Mouse (Mus musculus): ENCODE data around the gene Sult6b2. TPM values are rescaled to one million over a fixed set of nuclear protein-coding genes. Genes with fewer than 3 reads are reported as not detected.
A peak's percentile ranks its signal among the peaks of the same experiment; 100 is the strongest.

The Sult6b2 gene
- total and polyA plus RNA-seq, 3 experiments, result 0.16 TPM; not detected in 2

GRCm38 (mm10) chr6:142779812-142780573 is 24.3 kb downstream of the Sult6b2 start:
- ATAC-seq (ENCODE audit: extremely low read depth, insufficient number of reproducible peaks, low FRiP score, poor library complexity, severe bottlenecking) (no peak), DNase-seq (ENCODE audit: low spot score) (no peak)
- Histone ChIP-seq H3K9me3 (replicated peaks) (no peaks in the 10 kb centered on the region), H3K36me3 (replicated peaks) (peaks cover 23% of the 10 kb centered on the region), H3K4me1 (ENCODE audit: insufficient read depth, low read depth, low read length) (peaks cover 39% of the 10 kb centered on the region), H3K4me3 (ENCODE audit: low read depth, low read length) (no peak overlapping the region), H3K27me3 (ENCODE audit: insufficient read depth, low read length) (no peaks in the 10 kb centered on the region)
- TF ChIP-seq POLR2AphosphoS5 (IDR thresholded peaks at IDR 0.05; ENCODE audit: insufficient replicate concordance, low read depth, low read length) (no peak), CTCF (IDR thresholded peaks at IDR 0.05; ENCODE audit: low read depth, low read length) (no peak), GATA2 (IDR thresholded peaks at IDR 0.05; ENCODE audit: borderline replicate concordance, low read depth, low read length) (no peak), GATA1 (IDR thresholded peaks at IDR 0.05; ENCODE audit: borderline replicate concordance, low read length) (no peak), TAL1 (conservative IDR thresholded peaks at IDR 0.05; ENCODE audit: low read depth, low read length) (no peak)

GRCm38 (mm10) chr6:142779045-142779811 is 25.1 kb downstream of the Sult6b2 start:
- Histone ChIP-seq H3K4me1 (ENCODE audit: insufficient read depth, low read depth, low read length) (peaks cover 38% of the 10 kb centered on the region), H3K4me3 (ENCODE audit: low read depth, low read length) (no peak overlapping the region), H3K27me3 (ENCODE audit: insufficient read depth, low read length) (no peaks in the 10 kb centered on the region), H3K9me3 (replicated peaks) (no peaks in the 10 kb centered on the region), H3K36me3 (replicated peaks) (peaks cover 31% of the 10 kb centered on the region)
- TF ChIP-seq POLR2AphosphoS5 (IDR thresholded peaks at IDR 0.05; ENCODE audit: insufficient replicate concordance, low read depth, low read length) (no peak), GATA1 (IDR thresholded peaks at IDR 0.05; ENCODE audit: borderline replicate concordance, low read length) (no peak), CTCF (IDR thresholded peaks at IDR 0.05; ENCODE audit: low read depth, low read length) (no peak), TAL1 (conservative IDR thresholded peaks at IDR 0.05; ENCODE audit: low read depth, low read length) (no peak)
- DNase-seq (ENCODE audit: low spot score) (peak; percentile 33), ATAC-seq (ENCODE audit: extremely low read depth, insufficient number of reproducible peaks, low FRiP score, poor library complexity, severe bottlenecking) (peak; percentile 47)

GRCm38 (mm10) chr6:142776935-142777334 is 27.4 kb downstream of the Sult6b2 start:
- Histone ChIP-seq H3K27me3 (ENCODE audit: insufficient read depth, low read length) (no peaks in the 10 kb centered on the region), H3K9me3 (replicated peaks) (no peaks in the 10 kb centered on the region), H3K36me3 (replicated peaks) (peaks cover 54% of the 10 kb centered on the region), H3K4me3 (ENCODE audit: low read depth, low read length) (no peak overlapping the region), H3K4me1 (ENCODE audit: insufficient read depth, low read depth, low read length) (peaks cover 29% of the 10 kb centered on the region)
- DNase-seq (ENCODE audit: low spot score) (no peak), ATAC-seq (ENCODE audit: extremely low read depth, insufficient number of reproducible peaks, low FRiP score, poor library complexity, severe bottlenecking) (peak; percentile 86)
- TF ChIP-seq POLR2AphosphoS5 (IDR thresholded peaks at IDR 0.05; ENCODE audit: insufficient replicate concordance, low read depth, low read length) (no peak), GATA2 (IDR thresholded peaks at IDR 0.05; ENCODE audit: borderline replicate concordance, low read depth, low read length) (no peak), GATA1 (IDR thresholded peaks at IDR 0.05; ENCODE audit: borderline replicate concordance, low read length) (no peak), TAL1 (conservative IDR thresholded peaks at IDR 0.05; ENCODE audit: low read depth, low read length) (no peak), CTCF (IDR thresholded peaks at IDR 0.05; ENCODE audit: low read depth, low read length) (no peak)

- H3K4me3 ChIP-seq (ENCODE audit: low read depth, low read length), result no peak overlapping the region
- TF ChIP-seq POLR2AphosphoS5 (IDR thresholded peaks at IDR 0.05; ENCODE audit: insufficient replicate concordance, low read depth, low read length) (no peak), CTCF (IDR thresholded peaks at IDR 0.05; ENCODE audit: low read depth, low read length) (no peak), GATA1 (IDR thresholded peaks at IDR 0.05; ENCODE audit: borderline replicate concordance, low read length) (no peak), TAL1 (conservative IDR thresholded peaks at IDR 0.05; ENCODE audit: low read depth, low read length) (no peak), GATA2 (IDR thresholded peaks at IDR 0.05; ENCODE audit: borderline replicate concordance, low read depth, low read length) (no peak)
- H3K9me3 ChIP-seq (replicated peaks), result no peaks in the 10 kb centered on the region
- H3K4me1 ChIP-seq (ENCODE audit: insufficient read depth, low read depth, low read length), result peaks cover 24% of the 10 kb centered on the region
- H3K27me3 ChIP-seq (ENCODE audit: insufficient read depth, low read length), result no peaks in the 10 kb centered on the region
- DNase-seq (ENCODE audit: low spot score) (no peak), ATAC-seq (ENCODE audit: extremely low read depth, insufficient number of reproducible peaks, low FRiP score, poor library complexity, severe bottlenecking) (no peak)
- peaks cover 84% of the 10 kb centered on the region for H3K36me3 ChIP-seq (replicated peaks)
These were observed 30.7 kb downstream of the Sult6b2 start for GRCm38 (mm10) chr6:142773566-142773965.

- TF ChIP-seq TAL1 (conservative IDR thresholded peaks at IDR 0.05; ENCODE audit: low read depth, low read length), result no peak
- TF ChIP-seq GATA2 (IDR thresholded peaks at IDR 0.05; ENCODE audit: borderline replicate concordance, low read depth, low read length), result no peak
- no peak for TF ChIP-seq POLR2AphosphoS5 (IDR thresholded peaks at IDR 0.05; ENCODE audit: insufficient replicate concordance, low read depth, low read length)
- TF ChIP-seq GATA1 (IDR thresholded peaks at IDR 0.05; ENCODE audit: borderline replicate concordance, low read length), result no peak
- no peak for TF ChIP-seq CTCF (IDR thresholded peaks at IDR 0.05; ENCODE audit: low read depth, low read length)
- Histone ChIP-seq H3K4me3 (ENCODE audit: low read depth, low read length) (no peak overlapping the region), H3K27me3 (ENCODE audit: insufficient read depth, low read length) (no peaks in the 10 kb centered on the region), H3K9me3 (replicated peaks) (no peaks in the 10 kb centered on the region), H3K4me1 (ENCODE audit: insufficient read depth, low read depth, low read length) (peaks cover 18% of the 10 kb centered on the region), H3K36me3 (replicated peaks) (peaks cover 95% of the 10 kb centered on the region)
- DNase-seq (ENCODE audit: low spot score), result no peak
- peak; percentile 61 for ATAC-seq (ENCODE audit: extremely low read depth, insufficient number of reproducible peaks, low FRiP score, poor library complexity, severe bottlenecking)
These were observed 32.7 kb downstream of the Sult6b2 start for GRCm38 (mm10) chr6:142771643-142772042.

- ATAC-seq (ENCODE audit: extremely low read depth, insufficient number of reproducible peaks, low FRiP score, poor library complexity, severe bottlenecking) (no peak), DNase-seq (ENCODE audit: low spot score) (no peak)
- TF ChIP-seq GATA2 (IDR thresholded peaks at IDR 0.05; ENCODE audit: borderline replicate concordance, low read depth, low read length) (no peak), POLR2AphosphoS5 (IDR thresholded peaks at IDR 0.05; ENCODE audit: insufficient replicate concordance, low read depth, low read length) (no peak), CTCF (IDR thresholded peaks at IDR 0.05; ENCODE audit: low read depth, low read length) (no peak), GATA1 (IDR thresholded peaks at IDR 0.05; ENCODE audit: borderline replicate concordance, low read length) (no peak)
- Histone ChIP-seq H3K9me3 (replicated peaks) (no peaks in the 10 kb centered on the region), H3K4me1 (ENCODE audit: insufficient read depth, low read depth, low read length) (peaks cover 12% of the 10 kb centered on the region), H3K27me3 (ENCODE audit: insufficient read depth, low read length) (no peaks in the 10 kb centered on the region), H3K4me3 (ENCODE audit: low read depth, low read length) (no peak overlapping the region), H3K36me3 (replicated peaks) (peaks cover 98% of the 10 kb centered on the region)
These were observed 34.4 kb downstream of the Sult6b2 start for GRCm38 (mm10) chr6:142769896-142770295.

All from G1E (cell line).